Mouse (Mus musculus) cortical plate, adult 2 months (tissue): Measurements from ENCODE around the gene Nedd9. TPM values are rescaled to one million over a fixed set of nuclear protein-coding genes. Genes with fewer than 3 reads are reported as not detected.

ENCODE experiments used
- H3K27ac ChIP-seq: fragments of 200-500 bp; 2 replicates; pipeline ENCODE4 v1.5.1; 2012; ENCODE audit warnings: low read length, control low read depth, inconsistent platforms; ENCODE audit not compliant: insufficient read depth
- H3K4me1 ChIP-seq: fragments of 200-500 bp; 2 replicates; pipeline ENCODE4 v1.6.1; 2011; ENCODE audit warnings: low read length; ENCODE audit not compliant: control insufficient read depth, insufficient read depth
- H3K4me3 ChIP-seq: fragments of 200-500 bp; 2 replicates; pipeline ENCODE4 v1.5.1; 2011; ENCODE audit warnings: mild to moderate bottlenecking, low read length, control low read depth; ENCODE audit not compliant: insufficient read depth
- CTCF ChIP-seq: fragments of 200-500 bp; IDR thresholded peaks from 2 replicates; pipeline ENCODE4 v1.5.1; 2011; ENCODE audit warnings: mild to moderate bottlenecking, control low read depth, low read length; ENCODE audit not compliant: insufficient read depth; ENCODE audit errors: extremely low read depth
- POLR2A ChIP-seq: fragments of 200-500 bp; IDR thresholded peaks from 2 replicates; pipeline ENCODE4 v1.6.1; 2011; ENCODE audit warnings: mild to moderate bottlenecking, low read length, control low read depth; ENCODE audit not compliant: insufficient read depth; ENCODE audit errors: extremely low read depth
- polyA plus RNA-seq: library from polyadenylated mRNA; depleted of rRNA; stranded (reverse); fragments of >200 nt; gene quantifications from 2 replicates; pipeline ENCODE4 v1.2.3, GENCODE M21; 2012

Nedd9 gene
- polyA plus RNA-seq, 1 experiment: 4.5 TPM

- peaks cover 6% of the 10 kb centered on the region for H3K4me1 ChIP-seq
- TF ChIP-seq POLR2A (no peak), CTCF (no peak)
- no peak overlapping the region for H3K4me3 ChIP-seq
- H3K27ac ChIP-seq: no peak overlapping the region
Observed at GRCm38 (mm10) chr13:41353676-41354075, 133.5 kb downstream of the Nedd9 start.

- H3K4me1 ChIP-seq: peaks cover 4% of the 10 kb centered on the region
- H3K4me3 ChIP-seq: no peak overlapping the region
- TF ChIP-seq CTCF (no peak), POLR2A (no peak)
- H3K27ac ChIP-seq: no peak overlapping the region
Observed at GRCm38 (mm10) chr13:41352352-41352751, 134.8 kb downstream of the Nedd9 start.

- TF ChIP-seq CTCF (no peak), POLR2A (no peak)
- Histone ChIP-seq H3K4me3 (no peak overlapping the region), H3K27ac (no peak overlapping the region), H3K4me1 (peaks cover 4% of the 10 kb centered on the region)
Observed at GRCm38 (mm10) chr13:41350589-41350988, 136.6 kb downstream of the Nedd9 start.

- H3K27ac ChIP-seq: no peak overlapping the region
- TF ChIP-seq POLR2A: no peak
- no peak for TF ChIP-seq CTCF
- no peak overlapping the region for H3K4me3 ChIP-seq
- peaks cover 4% of the 10 kb centered on the region for H3K4me1 ChIP-seq
Observed at GRCm38 (mm10) chr13:41349770-41350169, 137.4 kb downstream of the Nedd9 start.

- no peaks in the 10 kb centered on the region; the same call in 1 of the 2 replicates for H3K4me1 ChIP-seq
- no peak overlapping the region for H3K27ac ChIP-seq
- TF ChIP-seq CTCF (no peak), POLR2A (no peak)
- H3K4me3 ChIP-seq: no peak overlapping the region
Observed at GRCm38 (mm10) chr13:41345756-41346155, 141.4 kb downstream of the Nedd9 start.

- TF ChIP-seq POLR2A (no peak), CTCF (no peak)
- H3K4me3 ChIP-seq: no peak overlapping the region
- no peaks in the 10 kb centered on the region; the same call in 1 of the 2 replicates for H3K4me1 ChIP-seq
- H3K27ac ChIP-seq: no peak overlapping the region
Observed at GRCm38 (mm10) chr13:41345306-41345705, 141.9 kb downstream of the Nedd9 start.

GRCm38 (mm10) chr13:41343887-41344266 lies 143.3 kb downstream of the Nedd9 start:
- TF ChIP-seq POLR2A: no peak
- no peak for TF ChIP-seq CTCF
- peaks cover 2% of the 10 kb centered on the region; the same call in 1 of the 2 replicates for H3K4me1 ChIP-seq
- no peak overlapping the region for H3K27ac ChIP-seq
- no peak overlapping the region for H3K4me3 ChIP-seq

GRCm38 (mm10) chr13:41343163-41343886 lies 143.8 kb downstream of the Nedd9 start:
- H3K4me1 ChIP-seq: peaks cover 2% of the 10 kb centered on the region; the same call in 1 of the 2 replicates
- H3K27ac ChIP-seq: no peak overlapping the region
- no peak for TF ChIP-seq CTCF
- no peak for TF ChIP-seq POLR2A

GRCm38 (mm10) chr13:41341422-41341821 lies 145.7 kb downstream of the Nedd9 start:
- no peak overlapping the region for H3K27ac ChIP-seq
- H3K4me3 ChIP-seq: no peak overlapping the region
- TF ChIP-seq CTCF (no peak), POLR2A (no peak)
- peaks cover 2% of the 10 kb centered on the region; the same call in 1 of the 2 replicates for H3K4me1 ChIP-seq

More at GRCm38 (mm10) chr13:41343163-41343886, 143.8 kb downstream of the Nedd9 start:
- no peak overlapping the region for H3K4me3 ChIP-seq
